Mouse (Mus musculus) CH12.LX (cell line): ENCODE results near the gene Recql. TPM values are rescaled to one million over a fixed set of nuclear protein-coding genes. Genes with fewer than 3 reads are reported as not detected.

Experiments
- DNase-seq: peaks from one replicate; pipeline ENCODE4 v3.0.0-alpha.2; 2013; ENCODE audit errors: extremely low read depth
- H3K27ac ChIP-seq: 2 replicates; pipeline ENCODE4 v1.5.1; 2012; ENCODE audit warnings: low read depth, mild to moderate bottlenecking, control low read depth, moderate library complexity; ENCODE audit not compliant: insufficient read depth
- H3K27me3 ChIP-seq: replicated peaks from 2 replicates; pipeline ENCODE3; 2012; ENCODE audit warnings: inconsistent platforms
- H3K36me3 ChIP-seq, 2 experiments: replicated peaks in 1 of 2; 2 replicates each; pipeline versions ENCODE3 to v1.6.1; 2012; ENCODE audit warnings: inconsistent platforms in 1 of 2, low read length in 1 of 2, mild to moderate bottlenecking in 1 of 2, mixed read lengths in 1 of 2, moderate library complexity in 1 of 2; ENCODE audit not compliant: control insufficient read depth in 1 of 2, insufficient read depth in 1 of 2
- H3K4me1 ChIP-seq, 2 experiments: 2 replicates each; pipeline ENCODE4 v1.6.1; 2012; ENCODE audit warnings: inconsistent platforms in 1 of 2, moderate library complexity in 1 of 2; ENCODE audit not compliant: insufficient read depth in 2 of 2, control insufficient read depth in 1 of 2
- H3K4me2 ChIP-seq: 2 replicates; pipeline ENCODE4 v1.6.1; 2012; ENCODE audit warnings: low read depth, mild to moderate bottlenecking, control low read depth; ENCODE audit not compliant: poor library complexity, insufficient read depth, severe bottlenecking
- H3K4me3 ChIP-seq, 3 experiments: fragments of 150-350 bp in 1 of 3; sonication (generic) in 1 of 3; replicated peaks in 1 of 3; 2 replicates each; pipeline versions ENCODE3 to v1.5.1; 2011 to 2012; ENCODE audit warnings: low read depth in 2 of 3, low read length in 2 of 3, mild to moderate bottlenecking in 2 of 3, moderate library complexity in 2 of 3, control low read depth in 1 of 3, improper control_type of control experiment in 1 of 3, inconsistent platforms in 1 of 3, mixed read lengths in 1 of 3; ENCODE audit not compliant: poor library complexity in 1 of 3
- H3K79me2 ChIP-seq: replicated peaks from 2 replicates; pipeline ENCODE4 v1.6.1; 2012; ENCODE audit warnings: mild to moderate bottlenecking, moderate library complexity; ENCODE audit not compliant: control insufficient read depth, poor library complexity, insufficient read depth, severe bottlenecking; ENCODE audit errors: extremely low read depth
- H3K9ac ChIP-seq: 2 replicates; pipeline ENCODE4 v1.6.1; 2012; ENCODE audit warnings: low read depth, mild to moderate bottlenecking, control low read depth, moderate library complexity; ENCODE audit not compliant: insufficient read depth
- H3K9me3 ChIP-seq: replicated peaks from 2 replicates; pipeline ENCODE3; 2012; ENCODE audit warnings: low read length, inconsistent platforms, mixed read lengths
- BHLHE40 ChIP-seq: IDR thresholded peaks from 2 replicates; pipeline ENCODE4 v1.6.1; 2011; ENCODE audit warnings: mild to moderate bottlenecking, low read depth, low read length, improper control_type of control experiment
- CHD1 ChIP-seq: IDR thresholded peaks from 2 replicates; pipeline ENCODE4 v1.6.1; 2012; ENCODE audit warnings: low read depth, low read length, improper control_type of control experiment, inconsistent platforms
- CHD2 ChIP-seq: IDR thresholded peaks from 2 replicates; pipeline ENCODE4 v1.6.1; 2011; ENCODE audit warnings: low read length, improper control_type of control experiment
- CTCF ChIP-seq, 2 experiments: IDR thresholded peaks in 1 of 2; conservative IDR thresholded peaks in 1 of 2; 2 replicates each; pipeline ENCODE4 v1.5.1; 2011 to 2012; ENCODE audit warnings: low read depth in 2 of 2, low read length in 2 of 2, improper control_type of control experiment in 1 of 2, inconsistent platforms in 1 of 2, mild to moderate bottlenecking in 1 of 2, moderate library complexity in 1 of 2
- E2F4 ChIP-seq: IDR thresholded peaks from 2 replicates; pipeline ENCODE4 v1.6.1; 2011; ENCODE audit warnings: low read depth, low read length, improper control_type of control experiment; ENCODE audit not compliant: insufficient replicate concordance
- ELF1 ChIP-seq: IDR thresholded peaks from 2 replicates; pipeline ENCODE4 v1.6.1; 2014; ENCODE audit warnings: low read depth, mild to moderate bottlenecking, inconsistent platforms, low read length, improper control_type of control experiment
- EP300 ChIP-seq: IDR thresholded peaks from 2 replicates; pipeline ENCODE4 v1.6.1; 2011; ENCODE audit warnings: low read length, improper control_type of control experiment
- ETS1 ChIP-seq: conservative IDR thresholded peaks from 2 replicates; pipeline ENCODE4 v1.6.1; 2012; ENCODE audit warnings: low read depth, mild to moderate bottlenecking, inconsistent platforms, low read length, improper control_type of control experiment, moderate library complexity
- GABPA ChIP-seq: IDR thresholded peaks from 2 replicates; pipeline ENCODE4 v1.6.1; 2012; ENCODE audit warnings: low read depth, low read length, improper control_type of control experiment, inconsistent platforms; ENCODE audit not compliant: insufficient replicate concordance
- HCFC1 ChIP-seq: IDR thresholded peaks from 2 replicates; pipeline ENCODE4 v1.6.1; 2012; ENCODE audit warnings: low read depth, mild to moderate bottlenecking, inconsistent platforms, low read length, improper control_type of control experiment
- IRF4 ChIP-seq: IDR thresholded peaks from 2 replicates; pipeline ENCODE4 v1.6.1; 2014; ENCODE audit warnings: low read depth, mild to moderate bottlenecking, inconsistent platforms, low read length, improper control_type of control experiment
- JUN ChIP-seq: IDR thresholded peaks from 2 replicates; pipeline ENCODE4 v1.6.1; 2011; ENCODE audit warnings: low read depth, mild to moderate bottlenecking, low read length, improper control_type of control experiment, moderate library complexity; ENCODE audit not compliant: insufficient read depth
- JUND ChIP-seq: conservative IDR thresholded peaks from 2 replicates; pipeline ENCODE4 v1.6.1; 2011; ENCODE audit warnings: low read depth, low read length, improper control_type of control experiment
- KAT2A ChIP-seq: IDR thresholded peaks from 2 replicates; pipeline ENCODE4 v1.6.1; 2012; ENCODE audit warnings: low read length, improper control_type of control experiment, inconsistent platforms; ENCODE audit not compliant: insufficient replicate concordance
- MAFK ChIP-seq: IDR thresholded peaks from 2 replicates; pipeline ENCODE4 v1.6.1; 2011; ENCODE audit warnings: low read length, improper control_type of control experiment; ENCODE audit not compliant: insufficient replicate concordance
- MAX ChIP-seq: IDR thresholded peaks from 2 replicates; pipeline ENCODE4 v1.6.1; 2011; ENCODE audit warnings: low read length, improper control_type of control experiment
- MAZ ChIP-seq: IDR thresholded peaks from 2 replicates; pipeline ENCODE4 v1.6.1; 2012; ENCODE audit warnings: low read depth, mild to moderate bottlenecking, inconsistent platforms, low read length, improper control_type of control experiment, moderate library complexity
- MEF2A ChIP-seq: IDR thresholded peaks from 2 replicates; pipeline ENCODE4 v1.6.1; 2014; ENCODE audit warnings: low read depth, mild to moderate bottlenecking, inconsistent platforms, low read length, improper control_type of control experiment, borderline replicate concordance
- MXI1 ChIP-seq: IDR thresholded peaks from 2 replicates; pipeline ENCODE4 v1.6.1; 2011; ENCODE audit warnings: mild to moderate bottlenecking, low read depth, low read length, improper control_type of control experiment
- MYC ChIP-seq: IDR thresholded peaks from 2 replicates; pipeline ENCODE4 v1.6.1; 2011; ENCODE audit warnings: low read depth, mild to moderate bottlenecking, improper control_type of control experiment, low read length
- NELFE ChIP-seq: IDR thresholded peaks from 2 replicates; pipeline ENCODE4 v1.6.1; 2011; ENCODE audit warnings: low read depth, low read length, improper control_type of control experiment
- NRF1 ChIP-seq: IDR thresholded peaks from 2 replicates; pipeline ENCODE4 v1.6.1; 2014; ENCODE audit warnings: low read depth, mild to moderate bottlenecking, inconsistent platforms, low read length, improper control_type of control experiment, moderate library complexity
- PAX5 ChIP-seq: IDR thresholded peaks from 2 replicates; pipeline ENCODE4 v1.6.1; 2012; ENCODE audit warnings: low read length, inconsistent platforms, mixed read lengths
- POLR2A ChIP-seq: IDR thresholded peaks from 2 replicates; pipeline ENCODE4 v1.6.1; 2011; ENCODE audit warnings: low read depth, mild to moderate bottlenecking, improper control_type of control experiment, low read length
- POLR2AphosphoS2 ChIP-seq: IDR thresholded peaks from 2 replicates; pipeline ENCODE4 v1.6.1; 2011; ENCODE audit warnings: low read depth, low read length, improper control_type of control experiment
- RAD21 ChIP-seq: IDR thresholded peaks from 2 replicates; pipeline ENCODE4 v1.6.1; 2011; ENCODE audit warnings: low read depth, mild to moderate bottlenecking, low read length, improper control_type of control experiment, moderate library complexity
- RCOR1 ChIP-seq: conservative IDR thresholded peaks from 2 replicates; pipeline ENCODE4 v1.6.1; 2012; ENCODE audit warnings: low read depth, mild to moderate bottlenecking, inconsistent platforms, low read length, improper control_type of control experiment
- SIN3A ChIP-seq: IDR thresholded peaks from 2 replicates; pipeline ENCODE4 v1.6.1; 2012; ENCODE audit warnings: low read length, improper control_type of control experiment, inconsistent platforms
- SMC3 ChIP-seq: IDR thresholded peaks from 2 replicates; pipeline ENCODE4 v1.6.1; 2011; ENCODE audit warnings: low read depth, low read length, improper control_type of control experiment
- TBP ChIP-seq: conservative IDR thresholded peaks from 2 replicates; pipeline ENCODE4 v1.6.1; 2011; ENCODE audit warnings: low read depth, low read length, improper control_type of control experiment
- TCF12 ChIP-seq: IDR thresholded peaks from 2 replicates; pipeline ENCODE4 v1.6.1; 2014; ENCODE audit warnings: low read depth, mild to moderate bottlenecking, inconsistent platforms, low read length, improper control_type of control experiment
- UBTF ChIP-seq: IDR thresholded peaks from 2 replicates; pipeline ENCODE4 v1.6.1; 2012; ENCODE audit warnings: low read depth, mild to moderate bottlenecking, inconsistent platforms, low read length, improper control_type of control experiment, moderate library complexity
- USF1 ChIP-seq: IDR thresholded peaks from 2 replicates; pipeline ENCODE4 v1.6.1; 2014; ENCODE audit warnings: low read depth, mild to moderate bottlenecking, inconsistent platforms, low read length, improper control_type of control experiment
- USF2 ChIP-seq: conservative IDR thresholded peaks from 2 replicates; pipeline ENCODE4 v1.6.1; 2011; ENCODE audit warnings: low read depth, low read length, improper control_type of control experiment
- ZC3H11A ChIP-seq: IDR thresholded peaks from 2 replicates; pipeline ENCODE4 v1.6.1; 2012; ENCODE audit warnings: low read depth, mild to moderate bottlenecking, inconsistent platforms, low read length, improper control_type of control experiment
- ZKSCAN1 ChIP-seq: IDR thresholded peaks from 2 replicates; pipeline ENCODE4 v1.6.1; 2012; ENCODE audit warnings: low read depth, inconsistent platforms, low read length, improper control_type of control experiment, borderline replicate concordance
- ZMIZ1 ChIP-seq: IDR thresholded peaks from 2 replicates; pipeline ENCODE4 v1.6.1; 2012; ENCODE audit warnings: low read depth, mild to moderate bottlenecking, inconsistent platforms, low read length, improper control_type of control experiment
- ZNF384 ChIP-seq: IDR thresholded peaks from 2 replicates; pipeline ENCODE4 v1.6.1; 2012; ENCODE audit warnings: low read depth, low read length, improper control_type of control experiment, inconsistent platforms
- dilution Hi-C: fragments of 300-500 bp; cut with MboI; formaldehyde crosslinking; loops from 2 replicates; pipeline ENCODE4 v1.14.3; 2020; ENCODE audit warnings: low sequenced_read_pairs; ENCODE audit not compliant: extremely low pct_unique_long_range_greater_than_20kb, extremely low pct_ligation_motif_present
- in situ Hi-C: fragments of 300-500 bp; cut with MboI; formaldehyde crosslinking; loops from 3 replicates; pipeline ENCODE4 v1.14.3; 2019; ENCODE audit warnings: low sequenced_read_pairs, low pct_ligation_motif_present, low pct_unique_long_range_greater_than_20kb, mixed read lengths
- polyA plus RNA-seq: library from polyadenylated mRNA; unstranded; fragments of >175 nt; gene quantifications from 2 replicates; pipeline ENCODE4 v1.2.1, GENCODE M21; 2012; ENCODE audit warnings: low read depth; ENCODE audit not compliant: insufficient read length
- total RNA-seq, 2 experiments: library from RNA; depleted of rRNA; stranded (reverse); fragments of 300-350 nt in 1 of 2; fragments of >200 nt in 1 of 2; gene quantifications; 2 replicates each; pipeline ENCODE4 v1.2.3; 2012 to 2014

The Recql gene
- total RNA-seq (2012; rRNA removed) (24.9 and 37.7 TPM in 2 replicates), total RNA-seq (2014; rRNA removed) (44.6 and 49.7 TPM in 2 replicates), polyA plus RNA-seq (45.4 and 63.7 TPM in 2 replicates)

DNA sequence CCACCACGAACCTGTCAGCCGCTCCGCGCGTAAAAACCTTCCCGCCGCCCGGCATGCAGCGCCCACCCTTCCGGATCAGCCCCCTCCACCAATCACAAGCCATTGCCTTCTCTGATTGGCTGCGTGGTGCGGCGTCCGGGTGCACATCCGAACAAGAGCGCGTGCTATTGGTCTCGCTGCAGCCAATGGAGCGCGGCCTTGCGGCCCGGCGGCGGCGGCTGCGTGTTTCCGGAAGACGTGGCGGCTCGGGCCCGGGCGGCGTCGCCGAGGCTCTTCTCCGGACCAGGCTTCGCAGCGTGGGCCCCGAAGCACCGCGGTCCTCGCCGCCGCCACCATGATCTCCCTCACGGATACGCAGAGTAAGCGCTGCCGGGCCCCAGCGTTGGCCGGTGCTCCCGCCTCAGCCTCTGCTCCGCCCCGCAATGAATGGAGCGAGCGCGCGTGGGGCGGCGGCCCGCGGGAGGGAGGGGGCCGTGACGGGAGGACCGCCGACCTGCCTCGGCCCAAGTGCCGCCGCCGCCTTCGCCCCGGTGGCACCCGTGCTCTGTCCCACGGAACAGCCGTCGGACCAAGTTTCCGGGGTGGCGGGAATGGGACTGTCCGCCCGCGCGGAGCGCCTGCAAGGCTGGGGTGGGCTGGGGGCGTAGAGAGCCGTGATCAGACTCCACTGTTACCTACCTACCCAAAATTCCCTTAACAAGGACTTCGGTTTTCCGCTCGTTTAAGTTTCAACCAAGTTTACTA is at the start of gene Recql, which contains the start of gene Golt1b:
Recql (minus strand) TSS at position 77 of the 744 bp plus-strand sequence.
Golt1b (plus strand) TSS at position 211 of the 744 bp plus-strand sequence.
- dilution Hi-C loops = no loop called here

DNA sequence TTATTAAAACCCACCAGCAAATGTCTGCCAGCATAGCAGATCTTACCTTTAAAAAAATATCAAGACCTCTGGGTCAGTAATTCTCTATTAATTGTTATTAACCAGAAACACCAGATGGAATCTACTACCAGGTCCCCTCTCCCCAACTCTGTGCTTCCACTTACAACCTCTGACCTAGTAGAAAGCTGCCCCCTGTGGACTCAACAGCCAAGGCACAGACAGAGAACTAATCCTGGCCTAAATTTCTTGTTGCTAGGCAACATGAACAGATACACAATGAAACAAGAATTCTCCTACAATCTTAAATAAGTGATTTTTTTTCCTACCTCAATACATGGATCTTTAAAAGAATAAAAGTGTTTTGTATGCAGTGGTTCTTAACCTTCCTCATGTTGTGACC is 42.2 kb upstream of the Recql start:
- in situ Hi-C loops = no loop called here
- no peaks in the 10 kb centered on the region for H3K27me3 ChIP-seq
- no peak overlapping the region for H3K27ac ChIP-seq
- H3K79me2 ChIP-seq = no peaks in the 10 kb centered on the region
- no peak overlapping the region for H3K4me2 ChIP-seq
- no peaks in the 10 kb centered on the region for H3K36me3 ChIP-seq
- dilution Hi-C loops = no loop called here
- no peak overlapping the region for H3K9ac ChIP-seq
- DNase-seq = no peak
- TF ChIP-seq USF2 (no peak), PAX5 (no peak), MXI1 (no peak)
- TF ChIP-seq, all 38 proteins: peak for 0
- no peak overlapping the region for H3K4me3 ChIP-seq
- no peaks in the 10 kb centered on the region for H3K9me3 ChIP-seq
- H3K4me1 ChIP-seq = peaks cover 0 to 5% of the 10 kb centered on the region in 2 experiments; a peak in 1 of 4 replicates

More for the DNA sequence above, at the start of gene Recql, which contains the start of gene Golt1b:
- peaks cover 3 to 46% of the 10 kb centered on the region in 2 experiments for H3K36me3 ChIP-seq
- peak within 1 kb of the TSS; percentile 87 to 97 (median 97) for H3K4me3 ChIP-seq
- TF ChIP-seq NRF1 (peak; percentile 60), BHLHE40 (no peak), ZMIZ1 (peak; percentile 69; the same call in 1 of the 2 replicates), IRF4 (peak; percentile 33; the same call in 1 of the 2 replicates), ETS1 (no peak), POLR2AphosphoS2 (no peak), EP300 (no peak), CHD1 (no peak), HCFC1 (peak; percentile 87), ZNF384 (no peak), NELFE (peak; percentile 76), MXI1 (peak; percentile 98), MAZ (no peak), JUN (no peak), RAD21 (no peak), MAX (peak; percentile 87), POLR2A (peak; percentile 77), PAX5 (no peak), JUND (no peak), SMC3 (no peak), ZKSCAN1 (no peak), KAT2A (peak; percentile 93), CTCF (conservative IDR thresholded peaks at IDR 0.05 in 1 of 2, IDR thresholded peaks at IDR 0.05 in 1 of 2; ENCODE audit: low read depth in 2 of 2, low read length in 2 of 2) (no peak), USF2 (no peak), MEF2A (no peak), MAFK (no peak), GABPA (no peak; the same call in 1 of the 2 replicates), UBTF (no peak), RCOR1 (no peak), ELF1 (peak; percentile 96), USF1 (no peak), SIN3A (peak; percentile 97), ZC3H11A (no peak), TCF12 (peak; percentile 75; the same call in 1 of the 2 replicates), TBP (no peak), E2F4 (peak; percentile 84; the same call in 1 of the 2 replicates), CHD2 (peak; percentile 97), MYC (peak; percentile 68)
- H3K27me3 ChIP-seq = no peaks in the 10 kb centered on the region
- peak within 1 kb of the TSS; percentile 98 for H3K4me2 ChIP-seq
- in situ Hi-C loops = no loop called here
- H3K27ac ChIP-seq = peak within 1 kb of the TSS; percentile 10; the same call in 1 of the 2 replicates
- H3K79me2 ChIP-seq = peaks cover 59% of the 10 kb centered on the region
- peak; percentile 95 for DNase-seq
- H3K4me1 ChIP-seq = peaks cover 11 to 45% of the 10 kb centered on the region in 2 experiments
- H3K9me3 ChIP-seq = no peaks in the 10 kb centered on the region
- peak within 1 kb of the TSS; percentile 77 for H3K9ac ChIP-seq
